Mouse (Mus musculus): Measurements from ENCODE around the gene Rps13.

GRCm38 (mm10) chr7:116323331-116323964, 10.5 kb downstream of the Rps13 start:
- TF ChIP-seq POLR2A (IDR thresholded peaks at IDR 0.05; ENCODE audit: insufficient read depth, low read length) (no peak), CTCF (IDR thresholded peaks at IDR 0.05; ENCODE audit: low read depth, low read length) (peak; percentile 83)
